Mouse (Mus musculus): ENCODE results near the gene 4933402E13Rik. TPM values are rescaled to one million over a fixed set of nuclear protein-coding genes. Genes with fewer than 3 reads are reported as not detected.

4933402E13Rik gene
- polyA plus RNA-seq (2014; fragmentation: Illumina TruSeq; extraction: RNeasy Lipid Tissue Mini Kit (QIAGEN cat#74804); ENCODE audit: low read depth, low replicate concordance) = not detected

DNA sequence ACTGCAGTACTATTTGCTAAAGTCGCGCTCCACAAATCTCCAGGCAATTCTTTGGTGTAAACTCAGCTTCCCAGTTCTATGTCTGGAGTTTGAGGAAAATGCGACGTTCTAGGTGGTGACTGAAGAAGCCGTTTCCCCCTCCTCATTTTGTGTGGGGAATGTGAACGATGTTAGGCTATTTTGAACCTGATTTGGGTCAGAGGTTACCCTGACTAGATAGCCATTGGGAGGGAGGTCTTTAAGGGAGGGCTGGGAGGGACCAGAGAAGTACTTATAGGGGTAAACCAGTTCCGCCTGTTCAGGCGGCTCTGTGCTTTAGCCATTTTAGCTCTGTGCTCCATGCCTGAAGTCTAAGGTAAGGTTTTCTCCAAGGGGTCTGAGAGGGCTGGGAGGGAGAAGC, at the start of gene 4933402E13Rik:
Gene 4933402E13Rik (plus strand): TSS at position 301 of the 400 bp plus-strand sequence.

Other genes starting within 250 kb of the 4933402E13Rik start
- gene 4931400O07Rik, start 184.5 kb downstream of the 4933402E13Rik start, polyA plus RNA-seq (2014; fragmentation: Illumina TruSeq; extraction: RNeasy Lipid Tissue Mini Kit (QIAGEN cat#74804); ENCODE audit: low read depth, low replicate concordance) = not detected